ENCODE assay signal across 9 mouse cellular contexts in the genomic region with DNA sequence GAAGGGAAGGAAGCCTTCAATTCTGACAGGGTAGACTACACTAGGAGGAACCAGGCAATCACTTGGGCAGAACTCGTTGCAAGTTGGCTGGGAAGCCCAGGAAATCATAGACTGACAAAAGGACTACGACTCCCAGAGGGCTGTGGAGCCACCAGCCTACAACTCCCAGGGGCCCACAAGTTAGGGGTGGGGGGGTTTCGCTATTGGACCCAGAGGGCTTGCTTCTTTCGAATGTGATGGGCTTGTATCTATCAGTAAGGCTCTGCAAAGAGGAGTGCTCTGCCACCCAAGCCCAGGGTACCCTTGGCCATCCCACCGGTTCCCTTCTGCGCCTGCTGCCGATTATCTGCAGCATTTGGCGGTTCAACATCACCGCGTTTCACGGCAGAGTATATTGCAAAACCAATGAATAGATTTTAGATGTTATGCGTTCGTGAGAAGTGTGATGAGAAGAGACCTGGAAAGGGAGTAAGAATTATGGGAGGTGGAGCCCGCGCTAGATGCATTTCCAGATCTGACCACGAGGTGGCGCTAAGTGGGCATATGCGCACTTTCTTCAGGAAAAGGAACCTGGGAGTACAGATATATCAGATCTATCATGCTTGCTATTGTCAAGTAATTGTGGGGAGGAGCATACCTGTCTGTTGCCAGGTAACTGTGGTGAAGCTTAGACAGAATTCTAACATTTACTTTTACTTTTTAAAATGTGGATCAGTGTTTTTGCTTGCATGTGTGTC. TPM values are rescaled to one million over a fixed set of nuclear protein-coding genes. Genes with fewer than 3 reads are reported as not detected.
DNase-seq lines count a peak whose midpoint lies in the region; ATAC-seq and TF ChIP-seq lines count a peak whose summit lies in the region.
"Had no signal": no experiment of that assay in that cellular context is flagged by ENCODE, and none has a peak within 500 bp of the region (broad histone marks: within the 10 kb centered on the region; RNA-seq: fewer than 3 reads in every experiment).

No protein-coding gene starts in this region.

- no peak overlapping the region for H3K27ac ChIP-seq in heart, embryonic 13.5 days (replicated peaks)
- no peak overlapping the region for H3K27ac ChIP-seq in kidney, postnatal 0 days
- H3K27ac ChIP-seq in liver, adult 2 months (replicated peaks; ENCODE audit: insufficient read depth, low read depth, low read length) = no peak overlapping the region
- no peak overlapping the region for H3K27ac ChIP-seq in stomach, embryonic 14.5 days (ENCODE audit: low read length)
- H3K27ac ChIP-seq: macrophage had no signal

- no peaks in the 10 kb centered on the region for H3K27me3 ChIP-seq in erythroblast, embryonic 14.5 days (ENCODE audit: control insufficient read depth)
- no peaks in the 10 kb centered on the region for H3K27me3 ChIP-seq in heart, embryonic 13.5 days (replicated peaks)
- H3K27me3 ChIP-seq in kidney, postnatal 0 days (ENCODE audit: insufficient read depth, low read length) = no peaks in the 10 kb centered on the region
- no peaks in the 10 kb centered on the region for H3K27me3 ChIP-seq in liver, adult 2 months (ENCODE audit: control insufficient read depth, insufficient read depth, low read length)
- no peaks in the 10 kb centered on the region for H3K27me3 ChIP-seq in myocyte (ENCODE audit: control insufficient read depth, insufficient read depth, insufficient read length)
- H3K27me3 ChIP-seq in stomach, embryonic 14.5 days (ENCODE audit: control insufficient read depth, insufficient read depth, low read length) = no peaks in the 10 kb centered on the region

- H3K4me3 ChIP-seq in erythroblast, embryonic 14.5 days (replicated peaks) = peak overlapping the region; percentile 16
- peak overlapping the region; percentile 48 for H3K4me3 ChIP-seq in heart, embryonic 13.5 days
- H3K4me3 ChIP-seq in kidney, postnatal 0 days (replicated peaks; ENCODE audit: low read depth, low read length) = peak overlapping the region; percentile 28
- peak overlapping the region; percentile 32 for H3K4me3 ChIP-seq in liver, adult 2 months (ENCODE audit: insufficient read depth, low read depth, low read length)
- no peak overlapping the region for H3K4me3 ChIP-seq in myocyte
- H3K4me3 ChIP-seq in stomach, embryonic 14.5 days (ENCODE audit: low read depth, low read length) = peak overlapping the region; percentile 25; the same call in 1 of the 2 replicates

- peak; percentile 95 for TF ChIP-seq CTCF in kidney, postnatal 0 days (IDR thresholded peaks at IDR 0.05; ENCODE audit: low read depth)
- peak; percentile 87 for TF ChIP-seq CTCF in liver, adult 2 months (IDR thresholded peaks at IDR 0.05; ENCODE audit: low read depth, low read length)

- no peak for ATAC-seq in heart, embryonic 13.5 days (ENCODE audit: extremely low read depth, insufficient number of reproducible peaks, low FRiP score, low TSS enrichment)
- ATAC-seq in kidney, postnatal 0 days (replicated peaks; ENCODE audit: low FRiP score, low read depth) = no peak; the same call in 1 of the 2 replicates
- ATAC-seq in stomach, embryonic 14.5 days (ENCODE audit: insufficient number of reproducible peaks, insufficient read depth, low FRiP score, low read depth) = 0 out of 2 replicates have a peak, but pooled peaks have one; percentile 33

- H3K4me1 ChIP-seq in erythroblast, embryonic 14.5 days (ENCODE audit: control insufficient read depth) = no peaks in the 10 kb centered on the region
- 0 out of 2 replicates have a peak, but pooled peaks cover 3% of the 10 kb centered on the region for H3K4me1 ChIP-seq in heart, embryonic 13.5 days
- no peaks in the 10 kb centered on the region for H3K4me1 ChIP-seq in kidney, postnatal 0 days (replicated peaks; ENCODE audit: insufficient read depth, low read length)
- H3K4me1 ChIP-seq in liver, adult 2 months (ENCODE audit: control insufficient read depth, insufficient read depth, low read length) = peaks cover 4% of the 10 kb centered on the region; the same call in 1 of the 2 replicates
- no peaks in the 10 kb centered on the region for H3K4me1 ChIP-seq in stomach, embryonic 14.5 days (ENCODE audit: control insufficient read depth, insufficient read depth, low read length)

- no peaks in the 10 kb centered on the region for H3K9me3 ChIP-seq in erythroblast, embryonic 14.5 days (ENCODE audit: control insufficient read depth, low read length)
- no peaks in the 10 kb centered on the region for H3K9me3 ChIP-seq in heart, embryonic 13.5 days
- no peaks in the 10 kb centered on the region for H3K9me3 ChIP-seq in kidney, postnatal 0 days (replicated peaks; ENCODE audit: low read length)
- no peaks in the 10 kb centered on the region for H3K9me3 ChIP-seq in stomach, embryonic 14.5 days (ENCODE audit: control insufficient read depth, low read depth, low read length)

- H3ac ChIP-seq in myocyte (ENCODE audit: control insufficient read depth, insufficient read length) = no peak overlapping the region

- peak overlapping the region; percentile 72 for H3K4me2 ChIP-seq in heart, embryonic 13.5 days
- peak overlapping the region; percentile 43 for H3K4me2 ChIP-seq in kidney, postnatal 0 days (ENCODE audit: low read length)
- peak overlapping the region; percentile 60 for H3K4me2 ChIP-seq in myocyte (ENCODE audit: low read depth)
- H3K4me2 ChIP-seq in stomach, embryonic 14.5 days (replicated peaks; ENCODE audit: low read depth, low read length) = peak overlapping the region; percentile 36

- H3K9ac ChIP-seq in heart, embryonic 13.5 days = peak overlapping the region; percentile 73
- H3K9ac ChIP-seq in kidney, postnatal 0 days (ENCODE audit: low read depth, low read length) = no peak overlapping the region
- H3K9ac ChIP-seq in liver, adult 2 months (ENCODE audit: low read depth, low read length) = no peak overlapping the region
- no peak overlapping the region for H3K9ac ChIP-seq in stomach, embryonic 14.5 days (replicated peaks; ENCODE audit: low read depth, low read length)

- 8% methylated on average over 18 of the region's 18 CpGs for WGBS in heart, embryonic 13.5 days
- 10% methylated on average over 18 of the region's 18 CpGs for WGBS in kidney, postnatal 0 days
- WGBS in liver, adult 2 months = 12% methylated on average over 18 of the region's 18 CpGs
- 10% methylated on average over 18 of the region's 18 CpGs for WGBS in stomach, embryonic 14.5 days

- H3K36me3 ChIP-seq in erythroblast, embryonic 14.5 days (ENCODE audit: control insufficient read depth) = no peaks in the 10 kb centered on the region
- no peaks in the 10 kb centered on the region for H3K36me3 ChIP-seq in heart, embryonic 13.5 days
- H3K36me3 ChIP-seq in kidney, postnatal 0 days (ENCODE audit: insufficient read depth, low read length) = no peaks in the 10 kb centered on the region
- no peaks in the 10 kb centered on the region for H3K36me3 ChIP-seq in liver, adult 2 months (ENCODE audit: control insufficient read depth, insufficient read depth, low read length)
- H3K36me3 ChIP-seq in myocyte (ENCODE audit: control insufficient read depth, insufficient read depth) = no peaks in the 10 kb centered on the region
- H3K36me3 ChIP-seq in stomach, embryonic 14.5 days (ENCODE audit: control insufficient read depth, insufficient read depth, low read length) = no peaks in the 10 kb centered on the region

- no peak for TF ChIP-seq POLR2A in liver, adult 2 months (IDR thresholded peaks at IDR 0.05; ENCODE audit: extremely low read depth, insufficient read depth, low read length)
- TF ChIP-seq POLR2A in myocyte (IDR thresholded peaks at IDR 0.05; ENCODE audit: insufficient read length, low read depth) = no peak

- DNase-seq in CD4-positive, CD25-positive, alpha-beta regulatory T cell, adult 2 months (ENCODE audit: low read depth, low spot score) = peak; percentile 76
- DNase-seq in brain, embryonic 18.5 days (ENCODE audit: low read depth, low spot score) = peak; percentile 50
- peak; percentile 74 for DNase-seq in kidney, postnatal 0 days (ENCODE audit: low spot score)
- peak; percentile 50 for DNase-seq in liver, adult 2 months (ENCODE audit: extremely low read depth, low read depth, low spot score)

- no peaks in the 10 kb centered on the region for H3K79me2 ChIP-seq in liver, adult 2 months (ENCODE audit: control insufficient read depth, insufficient read depth, low read length)
- no peaks in the 10 kb centered on the region for H3K79me2 ChIP-seq in myocyte (ENCODE audit: control insufficient read depth, insufficient read depth)

TF ChIP-seq in myocyte, 11 proteins besides CTCF, POLR2A, EP300 and RAD21:
- TF ChIP-seq MYOD1 (IDR thresholded peaks at IDR 0.05; ENCODE audit: control insufficient read depth in 1 of 3, insufficient read length in 2 of 3, low read depth in 2 of 3) (no peak), POLR2AphosphoS2 (IDR thresholded peaks at IDR 0.05; ENCODE audit: insufficient read length, low read depth) (no peak), USF1 (IDR thresholded peaks at IDR 0.05; ENCODE audit: low read depth) (no peak), SRF (IDR thresholded peaks at IDR 0.05; ENCODE audit: control insufficient read depth, insufficient read length, low read depth) (no peak), REST (IDR thresholded peaks at IDR 0.05; ENCODE audit: insufficient read depth, insufficient read length) (no peak)

RNA-seq across cellular contexts. Expression of gene Zfp715, which starts 30.1 kb away (rescaled TPM):
- 0.01 and 0.04 TPM in 2 replicates for polyA plus RNA-seq in erythroblast, embryonic 14.5 days (2012)
- polyA plus RNA-seq in heart, embryonic 13.5 days (2015; fragmentation: Nextera tagmentation; extraction: Ambion mirVana) = 8.2 and 8.8 TPM in 2 replicates
- 11.8 and 12.8 TPM in 2 replicates for polyA plus RNA-seq in kidney, postnatal 0 days (2015; fragmentation: Nextera tagmentation; extraction: Ambion mirVana)
- 12.1 and 12.2 TPM in 2 replicates for total RNA-seq in liver, adult 2 months (2014; rRNA removed)
- polyA plus RNA-seq in liver, adult 2 months (2012; rRNA removed) = 1.7 and 1.8 TPM in 2 replicates
- 2.7 TPM for polyA plus RNA-seq in myocyte (2012; fragmentation: generic; extraction: Trizol)
- 14.0 and 15.5 TPM in 2 replicates for polyA plus RNA-seq in stomach, embryonic 14.5 days (2014; fragmentation: Nextera tagmentation; extraction: Ambion mirVana)
